Mouse (Mus musculus) midbrain, postnatal 0 days (tissue): ENCODE measurements around the gene Lypd6b. TPM values are rescaled to one million over a fixed set of nuclear protein-coding genes. Genes with fewer than 3 reads are reported as not detected.

ENCODE experiments used
- ATAC-seq: fragments of 200-750 bp; cut with Nextera tagmentation; 2 replicates; pipeline ENCODE4 v1.8.0; 2017; ENCODE audit warnings: moderate number of reproducible peaks, mild to moderate bottlenecking, moderate TSS enrichment, moderate library complexity; ENCODE audit not compliant: low FRiP score
- DNase-seq: peaks from one replicate; pipeline ENCODE4 v3.0.0-alpha.2; 2015; ENCODE audit warnings: low spot score
- H3K27ac ChIP-seq: fragments of 300-500 bp; sonication (generic); 2 replicates; pipeline ENCODE4 v1.5.1; 2014; ENCODE audit warnings: low read depth, mild to moderate bottlenecking, low read length, mixed read lengths
- H3K27me3 ChIP-seq: fragments of 300-500 bp; sonication (generic); 2 replicates; pipeline ENCODE4 v1.6.1; 2014; ENCODE audit warnings: low read length, control low read depth, mixed read lengths; ENCODE audit not compliant: insufficient read depth
- H3K36me3 ChIP-seq: fragments of 300-500 bp; sonication (generic); 2 replicates; pipeline ENCODE4 v1.6.1; 2014; ENCODE audit warnings: low read length, control low read depth, mixed read lengths; ENCODE audit not compliant: insufficient read depth
- H3K4me1 ChIP-seq: fragments of 300-500 bp; sonication (generic); 2 replicates; pipeline ENCODE4 v1.6.1; 2014; ENCODE audit warnings: mild to moderate bottlenecking, control low read depth, antibody characterized with exemption, low read length, mixed read lengths; ENCODE audit not compliant: insufficient read depth
- H3K4me2 ChIP-seq: fragments of 300-500 bp; sonication (generic); 2 replicates; pipeline ENCODE4 v1.6.1; 2014; ENCODE audit warnings: low read depth, mild to moderate bottlenecking, low read length, mixed read lengths; ENCODE audit not compliant: poor library complexity, severe bottlenecking
- H3K4me3 ChIP-seq: fragments of 300-500 bp; sonication (generic); 2 replicates; pipeline ENCODE4 v1.5.1; 2014; ENCODE audit warnings: low read depth, mild to moderate bottlenecking, low read length, moderate library complexity
- H3K9ac ChIP-seq: fragments of 300-500 bp; sonication (generic); replicated peaks from 2 replicates; pipeline ENCODE4 v1.6.1; 2014; ENCODE audit warnings: mild to moderate bottlenecking, low read length, moderate library complexity, mixed read lengths; ENCODE audit not compliant: poor library complexity, severe bottlenecking
- H3K9me3 ChIP-seq: fragments of 300-500 bp; sonication (generic); 2 replicates; pipeline ENCODE4 v1.6.1; 2016; ENCODE audit warnings: low read length, control low read depth
- CTCF ChIP-seq: IDR thresholded peaks from 2 replicates; pipeline ENCODE4 v1.5.1; 2016; ENCODE audit warnings: antibody characterized with exemption, mild to moderate bottlenecking
- WGBS: fragments of 180-500 bp; shearing (Covaris S2); extraction: QIAGEN DNeasy Blood & Tissue Kit; methylation state at CpG from one replicate; pipeline ENCODE4 v1.1.7; 2014; 5-methylcytosine and 5-hydroxymethylcytosine counted together
- polyA plus RNA-seq: library from polyadenylated mRNA; unstranded; fragments of >200 nt; fragmentation: Nextera tagmentation; extraction: Ambion mirVana; gene quantifications from 2 replicates; pipeline ENCODE4 v1.2.1, GENCODE M21; 2015
- total RNA-seq: library from RNA; depleted of rRNA; stranded (reverse); fragments of >200 nt; gene quantifications from 2 replicates; pipeline ENCODE4 v1.2.3, GENCODE M21; 2014; rRNA removed

The Lypd6b gene
- total RNA-seq (18.6 and 22.5 TPM in 2 replicates), polyA plus RNA-seq (28.1 and 31.1 TPM in 2 replicates)

DNA sequence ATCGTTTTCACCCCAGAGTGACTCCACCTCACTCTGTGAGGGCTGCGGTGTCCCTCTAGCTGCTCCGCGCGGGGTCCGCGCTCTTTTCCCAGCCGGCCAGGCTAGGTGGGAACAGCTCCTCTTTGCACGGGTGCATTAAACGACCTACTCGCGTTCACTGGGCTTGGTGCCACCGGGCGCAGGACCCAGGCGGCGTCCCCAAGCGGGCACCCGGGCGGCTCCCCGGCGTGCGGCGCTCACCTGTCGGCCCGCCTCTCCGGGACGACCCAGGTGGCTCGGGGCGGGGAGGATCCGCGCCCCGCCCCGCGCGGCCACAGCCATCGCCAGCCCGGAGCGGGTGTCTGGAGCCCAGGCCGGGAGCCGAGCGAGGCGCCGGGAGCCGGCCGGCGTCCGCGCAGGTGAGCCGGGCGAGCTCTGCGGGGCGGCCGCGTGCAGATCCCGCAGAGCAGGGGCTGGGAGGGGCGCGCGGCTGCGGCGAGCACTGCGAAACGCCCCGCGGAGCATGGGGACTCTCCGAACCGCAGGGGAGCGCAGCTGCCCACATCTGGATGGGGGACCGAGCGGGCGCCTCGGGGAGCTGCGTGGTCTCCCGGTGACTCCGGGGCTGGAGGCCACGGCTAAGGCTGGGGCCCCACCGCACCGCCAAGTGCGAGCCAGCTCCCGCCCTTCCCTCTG is at the start of gene Lypd6b:
Gene Lypd6b, plus strand, starts transcription at position 313 of the 675 bp plus-strand sequence.
- Histone ChIP-seq H3K27me3 (peaks cover 7% of the 10 kb centered on the region), H3K27ac (no peak within 1 kb of the TSS), H3K9me3 (no peaks in the 10 kb centered on the region), H3K4me3 (peak within 1 kb of the TSS; percentile 67), H3K9ac (peak within 1 kb of the TSS; percentile 65), H3K4me2 (peak within 1 kb of the TSS; percentile 85), H3K4me1 (no peaks in the 10 kb centered on the region), H3K36me3 (no peaks in the 10 kb centered on the region)
- under 1% methylated on average over 60 of the region's 79 CpGs for WGBS
- no peak for DNase-seq
- no peak for TF ChIP-seq CTCF
- peak; percentile 61 for ATAC-seq

DNA sequence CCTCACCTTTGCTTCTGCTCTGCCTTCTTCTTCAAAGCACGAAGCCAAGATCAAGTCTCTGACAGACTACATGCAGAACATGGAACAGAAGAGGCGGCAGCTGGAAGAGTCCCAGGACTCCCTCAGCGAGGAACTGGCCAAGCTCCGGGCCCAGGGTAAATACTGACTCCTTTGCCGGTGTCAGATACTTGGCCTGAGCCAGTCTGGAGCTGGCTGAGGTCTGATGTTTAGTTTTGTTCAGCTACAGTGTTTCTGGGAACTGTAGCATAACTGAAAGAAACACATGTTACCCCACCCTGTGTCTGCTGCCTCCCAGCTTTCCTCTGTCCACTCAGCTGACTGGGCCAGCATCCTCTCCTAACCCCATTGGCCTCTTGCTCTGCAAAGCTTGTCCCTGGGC is 48.4 kb upstream of the Lypd6b start:
- TF ChIP-seq CTCF: no peak
- WGBS: 74% methylated on average over 5 of the region's 5 CpGs

DNA sequence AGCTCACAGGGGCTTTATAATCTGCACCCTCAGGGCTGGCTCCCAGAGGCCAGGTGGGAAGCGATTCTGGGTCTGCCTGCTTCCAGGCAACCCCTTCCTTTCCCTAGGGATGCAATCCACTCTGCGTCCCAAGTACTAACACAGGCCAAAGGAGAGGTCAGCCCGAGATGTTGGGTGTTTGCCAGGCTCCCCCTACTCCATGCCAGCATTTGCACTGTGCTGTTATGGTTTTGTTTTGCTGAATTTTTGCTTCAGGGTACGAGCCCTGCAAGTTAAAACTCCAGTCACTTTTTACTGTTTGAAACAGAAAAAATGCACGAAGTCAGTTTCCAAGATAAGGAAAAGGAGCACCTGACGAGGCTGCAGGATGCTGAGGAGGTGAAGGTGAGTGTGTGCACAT is 46.5 kb upstream of the Lypd6b start:
- H3K27me3 ChIP-seq: no peaks in the 10 kb centered on the region
- no peak overlapping the region for H3K9ac ChIP-seq
- ATAC-seq: no peak
- no peak overlapping the region for H3K4me2 ChIP-seq
- no peak overlapping the region for H3K4me3 ChIP-seq
- H3K36me3 ChIP-seq: peaks cover 9% of the 10 kb centered on the region; the same call in 1 of the 2 replicates
- no peak for DNase-seq
- H3K4me1 ChIP-seq: no peaks in the 10 kb centered on the region
- H3K27ac ChIP-seq: no peak overlapping the region
- WGBS: 60% methylated on average over 6 of the region's 6 CpGs
- no peak for TF ChIP-seq CTCF
- H3K9me3 ChIP-seq: no peaks in the 10 kb centered on the region

More for the DNA sequence above, 48.4 kb upstream of the Lypd6b start:
- Histone ChIP-seq H3K4me2 (no peak overlapping the region), H3K36me3 (peaks cover 12% of the 10 kb centered on the region; the same call in 1 of the 2 replicates), H3K27me3 (no peaks in the 10 kb centered on the region), H3K9me3 (no peaks in the 10 kb centered on the region), H3K4me3 (no peak overlapping the region), H3K4me1 (no peaks in the 10 kb centered on the region), H3K27ac (no peak overlapping the region), H3K9ac (no peak overlapping the region)
- DNase-seq: peak; percentile 49
- no peak for ATAC-seq

DNA sequence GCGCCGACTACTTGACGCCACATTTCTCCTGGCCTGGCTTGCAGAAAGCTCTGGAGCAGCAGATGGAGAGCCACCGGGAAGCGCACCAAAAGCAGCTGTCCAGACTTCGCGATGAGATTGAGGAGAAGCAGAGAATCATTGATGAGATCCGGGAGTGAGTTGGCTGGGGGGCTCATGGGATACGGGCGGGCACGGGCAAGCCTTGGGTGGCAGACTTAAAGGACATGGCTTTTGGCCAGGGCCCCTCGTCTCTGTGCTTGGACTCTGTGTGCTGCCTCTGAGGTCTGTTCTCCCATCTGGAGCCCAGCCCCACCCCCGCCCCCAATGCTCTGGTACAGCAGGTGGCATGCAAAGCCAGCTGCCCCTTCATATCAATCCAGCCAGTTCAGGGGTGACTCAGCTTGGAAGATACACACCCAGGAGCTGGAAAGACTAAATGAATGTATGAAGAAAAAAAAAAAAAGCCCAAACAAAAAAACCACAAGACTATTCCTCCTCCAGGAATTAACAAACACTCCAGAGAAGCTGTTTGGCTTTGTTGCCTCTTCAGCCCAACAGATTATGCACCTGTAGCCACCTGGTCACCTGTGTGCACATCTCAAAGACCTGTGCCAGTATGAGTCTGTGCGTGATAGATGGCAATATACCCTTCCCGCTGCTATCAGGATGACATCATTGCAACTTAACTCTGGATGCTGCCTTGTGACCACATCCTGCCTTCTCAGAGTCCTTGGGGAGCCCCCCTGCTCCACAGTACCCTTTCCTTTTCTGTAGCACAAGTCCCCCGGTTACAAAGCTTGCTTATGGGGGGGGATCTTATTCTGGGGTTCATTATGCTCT is 45.4 kb upstream of the Lypd6b start:
- Histone ChIP-seq H3K4me3 (no peak overlapping the region), H3K4me2 (no peak overlapping the region), H3K9ac (no peak overlapping the region; the same call in 1 of the 2 replicates), H3K27ac (peak overlapping the region; percentile 26; the same call in 1 of the 2 replicates), H3K27me3 (no peaks in the 10 kb centered on the region), H3K36me3 (peaks cover 7% of the 10 kb centered on the region; the same call in 1 of the 2 replicates), H3K9me3 (no peaks in the 10 kb centered on the region), H3K4me1 (no peaks in the 10 kb centered on the region)
- DNase-seq: peak; percentile 87
- WGBS: 52% methylated on average over 16 of the region's 16 CpGs
- TF ChIP-seq CTCF: no peak
- peak; percentile 32; the same call in 1 of the 2 replicates for ATAC-seq

- peaks cover 7% of the 10 kb centered on the region; the same call in 1 of the 2 replicates for H3K36me3 ChIP-seq
- no peak overlapping the region for H3K9ac ChIP-seq
- TF ChIP-seq CTCF: no peak
- 60% methylated on average over 4 of the region's 4 CpGs for WGBS
- no peaks in the 10 kb centered on the region for H3K9me3 ChIP-seq
- 0 out of 2 replicates have a peak overlapping the region, but pooled peaks have one; percentile 26 for H3K27ac ChIP-seq
- ATAC-seq (no peak), DNase-seq (no peak)
- no peaks in the 10 kb centered on the region for H3K4me1 ChIP-seq
- H3K4me3 ChIP-seq: no peak overlapping the region
- H3K27me3 ChIP-seq: no peaks in the 10 kb centered on the region
- no peak overlapping the region for H3K4me2 ChIP-seq
Measured at GRCm38 (mm10) chr2:49742919-49743318, 44.6 kb upstream of the Lypd6b start.
